Mouse (Mus musculus) heart, postnatal 0 days (tissue): Measurements from ENCODE around the gene Numb. TPM values are rescaled to one million over a fixed set of nuclear protein-coding genes. Genes with fewer than 3 reads are reported as not detected.

Source experiments
- ATAC-seq: fragments of 200-750 bp; cut with Nextera tagmentation; 2 replicates; pipeline ENCODE4 v1.8.0; 2017; ENCODE audit warnings: low read depth, moderate number of reproducible peaks, moderate library complexity; ENCODE audit not compliant: insufficient read depth
- DNase-seq: peaks from one replicate; pipeline ENCODE4 v3.0.0-alpha.2; 2016; ENCODE audit warnings: low spot score
- H3K27ac ChIP-seq: fragments of 300-500 bp; sonication (generic); 2 replicates; pipeline ENCODE4 v1.5.1; 2014; ENCODE audit warnings: low read depth, mild to moderate bottlenecking
- H3K27me3 ChIP-seq: fragments of 300-500 bp; sonication (generic); 2 replicates; pipeline ENCODE4 v1.6.1; 2014; ENCODE audit warnings: low read length, mixed read lengths; ENCODE audit not compliant: control insufficient read depth, insufficient read depth
- H3K36me3 ChIP-seq: fragments of 300-500 bp; sonication (generic); replicated peaks from 2 replicates; pipeline ENCODE4 v1.6.1; 2014; ENCODE audit warnings: low read length, mixed read lengths; ENCODE audit not compliant: control insufficient read depth, insufficient read depth
- H3K4me1 ChIP-seq: fragments of 300-500 bp; sonication (generic); 2 replicates; pipeline ENCODE4 v1.6.1; 2014; ENCODE audit warnings: antibody characterized with exemption; ENCODE audit not compliant: control insufficient read depth, insufficient read depth
- H3K4me2 ChIP-seq: fragments of 300-500 bp; sonication (generic); 2 replicates; pipeline ENCODE4 v1.6.1; 2014; ENCODE audit warnings: low read depth, mild to moderate bottlenecking, low read length, moderate library complexity
- H3K4me3 ChIP-seq: fragments of 300-500 bp; sonication (generic); 2 replicates; pipeline ENCODE4 v1.5.1; 2014; ENCODE audit warnings: low read depth, low read length
- H3K9ac ChIP-seq: fragments of 300-500 bp; sonication (generic); replicated peaks from 2 replicates; pipeline ENCODE4 v1.6.1; 2014; ENCODE audit warnings: low read depth, low read length, mixed read lengths
- H3K9me3 ChIP-seq: fragments of 300-500 bp; sonication (generic); replicated peaks from 2 replicates; pipeline ENCODE4 v1.6.1; 2016; ENCODE audit warnings: low read length; ENCODE audit not compliant: control insufficient read depth
- CTCF ChIP-seq: IDR thresholded peaks from 2 replicates; pipeline ENCODE4 v1.5.1; 2016; ENCODE audit warnings: antibody characterized with exemption, control low read depth, low read depth
- EP300 ChIP-seq: IDR thresholded peaks from 2 replicates; pipeline ENCODE4 v1.6.1; 2016; ENCODE audit warnings: antibody characterized with exemption, low read depth
- WGBS: fragments of 180-500 bp; shearing (Covaris S2); extraction: QIAGEN DNeasy Blood & Tissue Kit; methylation state at CpG from one replicate; pipeline ENCODE4 v1.1.7; 2014; 5-methylcytosine and 5-hydroxymethylcytosine counted together
- polyA plus RNA-seq: library from polyadenylated mRNA; unstranded; fragments of >200 nt; fragmentation: Nextera tagmentation; extraction: Ambion mirVana; gene quantifications from 2 replicates; pipeline ENCODE4 v1.2.1, GENCODE M21; 2015
- total RNA-seq: library from RNA; depleted of rRNA; stranded (reverse); fragments of >200 nt; gene quantifications from 2 replicates; pipeline ENCODE4 v1.2.3, GENCODE M21; 2014; ENCODE audit warnings: low replicate concordance

The Numb gene
- total and polyA plus RNA-seq, 2 experiments from 2014 or later, result 19.0 to 42.1 TPM

- DNase-seq, result no peak
- Histone ChIP-seq H3K9me3 (no peaks in the 10 kb centered on the region), H3K36me3 (peaks cover 36% of the 10 kb centered on the region), H3K27me3 (no peaks in the 10 kb centered on the region), H3K4me2 (no peak overlapping the region), H3K9ac (no peak overlapping the region), H3K4me3 (no peak overlapping the region), H3K4me1 (no peaks in the 10 kb centered on the region), H3K27ac (no peak overlapping the region)
- TF ChIP-seq CTCF (no peak), EP300 (no peak)
- ATAC-seq, result no peak
- WGBS, result 74% methylated on average over 4 of the region's 4 CpGs
Observed at GRCm38 (mm10) chr12:83790749-83791148, 131.0 kb downstream of the Numb start.

DNA sequence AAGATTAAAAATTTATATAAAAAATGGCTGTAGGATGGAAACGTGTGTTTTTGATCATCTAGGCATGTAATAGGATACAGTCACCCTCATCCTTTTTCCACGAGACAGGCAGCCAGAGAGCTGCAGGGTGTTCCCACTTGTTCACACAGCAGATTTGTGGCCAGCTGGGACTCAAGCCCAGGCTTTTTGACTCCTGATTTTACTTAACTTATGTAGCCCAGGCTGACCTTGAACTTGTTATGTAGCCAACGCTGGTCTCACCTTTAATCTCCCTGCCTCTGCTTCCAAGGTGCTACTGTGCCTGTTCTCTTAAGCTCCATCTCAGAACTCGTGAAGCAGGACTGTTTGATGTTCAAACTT lies 132.0 kb downstream of the Numb start:
- WGBS, result 67% methylated on average over 4 of the region's 4 CpGs
- ATAC-seq (no peak), DNase-seq (no peak)
- Histone ChIP-seq H3K4me2 (no peak overlapping the region), H3K4me1 (no peaks in the 10 kb centered on the region), H3K27me3 (no peaks in the 10 kb centered on the region), H3K9ac (no peak overlapping the region), H3K9me3 (no peaks in the 10 kb centered on the region), H3K4me3 (no peak overlapping the region), H3K36me3 (peaks cover 26% of the 10 kb centered on the region), H3K27ac (no peak overlapping the region)
- TF ChIP-seq CTCF (no peak), EP300 (no peak)

DNA sequence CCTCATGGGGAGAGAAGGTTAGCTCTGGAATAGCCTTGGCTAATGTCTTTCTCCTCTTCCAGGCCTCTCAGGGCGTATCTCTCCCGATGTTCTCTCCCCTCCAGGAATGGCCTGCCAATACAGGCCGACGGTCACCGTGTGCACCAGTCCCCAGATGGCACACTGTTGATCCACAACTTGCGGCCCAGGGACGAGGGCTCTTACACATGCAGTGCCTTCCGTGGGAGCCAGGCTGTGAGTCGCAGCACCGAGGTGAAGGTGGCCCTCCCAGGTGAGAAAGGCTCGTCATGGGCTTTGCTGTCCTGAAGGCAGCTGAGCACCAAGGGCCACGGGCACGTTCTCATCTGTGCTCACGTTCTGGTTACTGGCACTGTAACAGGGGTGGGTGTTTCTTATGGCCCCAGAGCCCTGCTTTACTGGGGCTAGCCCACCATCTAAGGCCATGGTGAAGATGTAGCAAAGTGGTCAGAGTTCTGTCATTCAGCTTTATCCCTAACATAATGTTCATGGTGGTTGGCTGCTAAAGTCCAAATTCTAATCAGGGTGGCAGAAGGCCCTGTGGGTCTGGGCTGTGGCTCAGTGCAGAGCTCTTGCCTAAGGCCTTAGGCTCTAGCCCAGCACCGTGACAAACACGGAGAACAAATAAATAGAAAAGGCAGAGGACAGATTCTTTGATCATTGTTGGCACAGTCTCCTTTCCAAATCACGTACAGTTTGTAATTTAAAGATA lies 132.5 kb downstream of the Numb start:
- peaks cover 23% of the 10 kb centered on the region for H3K36me3 ChIP-seq
- H3K4me1 ChIP-seq, result no peaks in the 10 kb centered on the region
- H3K27ac ChIP-seq, result no peak overlapping the region
- no peak overlapping the region for H3K9ac ChIP-seq
- WGBS, result 89% methylated on average over 17 of the region's 17 CpGs
- no peak overlapping the region for H3K4me3 ChIP-seq
- no peaks in the 10 kb centered on the region for H3K27me3 ChIP-seq
- TF ChIP-seq CTCF, result no peak
- TF ChIP-seq EP300, result no peak
- ATAC-seq, result no peak
- H3K4me2 ChIP-seq, result no peak overlapping the region
- H3K9me3 ChIP-seq, result no peaks in the 10 kb centered on the region
- no peak for DNase-seq

DNA sequence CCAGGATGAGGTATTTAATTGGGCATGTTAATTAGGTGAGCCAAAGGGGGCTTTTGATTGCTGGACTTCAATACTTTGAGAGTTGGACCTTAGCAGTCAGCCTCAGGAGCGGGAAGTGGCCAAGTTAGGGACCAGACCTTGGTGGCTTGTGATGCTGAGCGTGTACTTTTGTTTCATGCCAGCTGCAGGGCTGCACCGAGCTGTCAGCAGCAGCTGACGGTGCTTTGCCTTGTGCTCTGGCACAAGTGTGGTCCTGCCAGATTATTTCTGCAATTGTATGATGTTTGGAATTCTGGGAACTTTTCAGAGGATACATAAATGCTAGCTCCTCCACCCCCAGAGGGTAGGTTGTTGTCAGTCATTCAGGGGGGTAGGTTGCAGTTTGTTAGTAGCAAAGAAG lies 136.4 kb downstream of the Numb start:
- H3K27me3 ChIP-seq, result no peaks in the 10 kb centered on the region
- H3K4me1 ChIP-seq, result 0 out of 2 replicates have a peak, but pooled peaks cover 2% of the 10 kb centered on the region
- no peak overlapping the region for H3K9ac ChIP-seq
- DNase-seq, result no peak
- H3K36me3 ChIP-seq, result no peaks in the 10 kb centered on the region
- H3K4me3 ChIP-seq, result no peak overlapping the region
- H3K9me3 ChIP-seq, result no peaks in the 10 kb centered on the region
- ATAC-seq, result no peak
- TF ChIP-seq EP300 (no peak), CTCF (no peak)
- WGBS, result 64% methylated on average over 4 of the region's 4 CpGs
- H3K27ac ChIP-seq, result no peak overlapping the region
- H3K4me2 ChIP-seq, result no peak overlapping the region

GRCm38 (mm10) chr12:83782669-83783068 lies 139.1 kb downstream of the Numb start:
- H3K4me3 ChIP-seq, result no peak overlapping the region
- no peak for DNase-seq
- WGBS, result 81% methylated on average over 10 of the region's 10 CpGs

More at GRCm38 (mm10) chr12:83782669-83783068, 139.1 kb downstream of the Numb start:
- H3K36me3 ChIP-seq, result no peaks in the 10 kb centered on the region
- no peaks in the 10 kb centered on the region for H3K27me3 ChIP-seq
- 0 out of 2 replicates have a peak, but pooled peaks cover 3% of the 10 kb centered on the region for H3K4me1 ChIP-seq
- H3K27ac ChIP-seq, result no peak overlapping the region
- H3K9me3 ChIP-seq, result no peaks in the 10 kb centered on the region
- TF ChIP-seq EP300 (no peak), CTCF (no peak)
- no peak overlapping the region for H3K9ac ChIP-seq
- no peak for ATAC-seq
- H3K4me2 ChIP-seq, result no peak overlapping the region
